Mouse (Mus musculus): Measurements from ENCODE around the gene Dnajc30. TPM values are rescaled to one million over a fixed set of nuclear protein-coding genes. Genes with fewer than 3 reads are reported as not detected.

The Dnajc30 gene
- polyA plus RNA-seq, 1 experiment from 2014 or later: 34.8 TPM

- no peak; the same call in 1 of the 2 replicates for ATAC-seq (ENCODE audit: insufficient number of reproducible peaks, insufficient read depth, low FRiP score, low read depth)
- Histone ChIP-seq H3K4me1 (ENCODE audit: control insufficient read depth, insufficient read depth, low read length) (peaks cover 11% of the 10 kb centered on the region), H3K36me3 (ENCODE audit: control insufficient read depth, insufficient read depth, low read length) (peaks cover 4% of the 10 kb centered on the region; the same call in 1 of the 2 replicates), H3K27me3 (ENCODE audit: control insufficient read depth, insufficient read depth, low read length) (no peaks in the 10 kb centered on the region), H3K4me3 (ENCODE audit: low read depth, low read length) (peak overlapping the region; percentile 90), H3K27ac (ENCODE audit: low read length) (no peak overlapping the region), H3K9me3 (ENCODE audit: control insufficient read depth, low read depth, low read length) (no peaks in the 10 kb centered on the region), H3K4me2 (replicated peaks; ENCODE audit: low read depth, low read length) (peak overlapping the region; percentile 68), H3K9ac (replicated peaks; ENCODE audit: low read depth, low read length) (0 out of 2 replicates have a peak overlapping the region, but pooled peaks have one; percentile 87)
- WGBS: under 1% methylated on average over 11 of the region's 11 CpGs
Measured at GRCm38 (mm10) chr5:135078482-135078810, 14.4 kb downstream of the Dnajc30 start.

GRCm38 (mm10) chr5:135079578-135079977 is 15.6 kb downstream of the Dnajc30 start:
- Histone ChIP-seq H3K4me2 (replicated peaks; ENCODE audit: low read depth, low read length) (no peak overlapping the region), H3K36me3 (ENCODE audit: control insufficient read depth, insufficient read depth, low read length) (peaks cover 3% of the 10 kb centered on the region; the same call in 1 of the 2 replicates), H3K9me3 (ENCODE audit: control insufficient read depth, low read depth, low read length) (no peaks in the 10 kb centered on the region), H3K4me1 (ENCODE audit: control insufficient read depth, insufficient read depth, low read length) (0 out of 2 replicates have a peak, but pooled peaks cover 7% of the 10 kb centered on the region), H3K4me3 (ENCODE audit: low read depth, low read length) (no peak overlapping the region), H3K27ac (ENCODE audit: low read length) (no peak overlapping the region), H3K9ac (replicated peaks; ENCODE audit: low read depth, low read length) (no peak overlapping the region), H3K27me3 (ENCODE audit: control insufficient read depth, insufficient read depth, low read length) (no peaks in the 10 kb centered on the region)
- no peak for ATAC-seq (ENCODE audit: insufficient number of reproducible peaks, insufficient read depth, low FRiP score, low read depth)
- WGBS: 89% methylated on average over 2 of the region's 2 CpGs

- no peaks in the 10 kb centered on the region for H3K27me3 ChIP-seq (ENCODE audit: control insufficient read depth, insufficient read depth, low read length)
- H3K4me3 ChIP-seq (ENCODE audit: low read depth, low read length): no peak overlapping the region
- no peaks in the 10 kb centered on the region for H3K9me3 ChIP-seq (ENCODE audit: control insufficient read depth, low read depth, low read length)
- ATAC-seq (ENCODE audit: insufficient number of reproducible peaks, insufficient read depth, low FRiP score, low read depth): no peak
- H3K4me1 ChIP-seq (ENCODE audit: control insufficient read depth, insufficient read depth, low read length): 0 out of 2 replicates have a peak, but pooled peaks cover 7% of the 10 kb centered on the region
- WGBS: 86% methylated on average over 5 of the region's 5 CpGs
- no peaks in the 10 kb centered on the region for H3K36me3 ChIP-seq (ENCODE audit: control insufficient read depth, insufficient read depth, low read length)
- H3K9ac ChIP-seq (replicated peaks; ENCODE audit: low read depth, low read length): no peak overlapping the region
- H3K4me2 ChIP-seq (replicated peaks; ENCODE audit: low read depth, low read length): no peak overlapping the region
- H3K27ac ChIP-seq (ENCODE audit: low read length): no peak overlapping the region
Measured at GRCm38 (mm10) chr5:135080539-135080938, 16.5 kb downstream of the Dnajc30 start.

GRCm38 (mm10) chr5:135086871-135087270 is 22.9 kb downstream of the Dnajc30 start:
- Histone ChIP-seq H3K27ac (ENCODE audit: low read length) (no peak overlapping the region), H3K4me1 (ENCODE audit: control insufficient read depth, insufficient read depth, low read length) (0 out of 2 replicates have a peak, but pooled peaks cover 4% of the 10 kb centered on the region), H3K4me3 (ENCODE audit: low read depth, low read length) (no peak overlapping the region), H3K4me2 (replicated peaks; ENCODE audit: low read depth, low read length) (no peak overlapping the region), H3K36me3 (ENCODE audit: control insufficient read depth, insufficient read depth, low read length) (no peaks in the 10 kb centered on the region), H3K9ac (replicated peaks; ENCODE audit: low read depth, low read length) (no peak overlapping the region), H3K9me3 (ENCODE audit: control insufficient read depth, low read depth, low read length) (no peaks in the 10 kb centered on the region), H3K27me3 (ENCODE audit: control insufficient read depth, insufficient read depth, low read length) (peaks cover 22% of the 10 kb centered on the region)
- no peak for ATAC-seq (ENCODE audit: insufficient number of reproducible peaks, insufficient read depth, low FRiP score, low read depth)
- 59% methylated on average over 4 of the region's 4 CpGs for WGBS

- no peak for ATAC-seq (ENCODE audit: insufficient number of reproducible peaks, insufficient read depth, low FRiP score, low read depth)
- Histone ChIP-seq H3K9ac (replicated peaks; ENCODE audit: low read depth, low read length) (no peak within 1 kb of the TSS), H3K4me3 (ENCODE audit: low read depth, low read length) (peak within 1 kb of the TSS; percentile 17; the same call in 1 of the 2 replicates)
Measured at GRCm38 (mm10) chr5:135089653-135090052, 25.7 kb downstream of the Dnajc30 start, which contains the start of gene Mlxipl. TSS of gene Mlxipl (plus strand) at chr5:135089890.

GRCm38 (mm10) chr5:135100981-135101380 is 37.0 kb downstream of the Dnajc30 start:
- no peaks in the 10 kb centered on the region for H3K9me3 ChIP-seq (ENCODE audit: control insufficient read depth, low read depth, low read length)
- H3K4me2 ChIP-seq (replicated peaks; ENCODE audit: low read depth, low read length): no peak overlapping the region
- H3K27me3 ChIP-seq (ENCODE audit: control insufficient read depth, insufficient read depth, low read length): 0 out of 2 replicates have a peak, but pooled peaks cover 2% of the 10 kb centered on the region
- no peak overlapping the region for H3K27ac ChIP-seq (ENCODE audit: low read length)
- H3K4me3 ChIP-seq (ENCODE audit: low read depth, low read length): no peak overlapping the region
- H3K9ac ChIP-seq (replicated peaks; ENCODE audit: low read depth, low read length): no peak overlapping the region
- no peaks in the 10 kb centered on the region for H3K36me3 ChIP-seq (ENCODE audit: control insufficient read depth, insufficient read depth, low read length)
- 47% methylated on average over 1 of the region's 1 CpGs for WGBS
- H3K4me1 ChIP-seq (ENCODE audit: control insufficient read depth, insufficient read depth, low read length): no peaks in the 10 kb centered on the region
- no peak for ATAC-seq (ENCODE audit: insufficient number of reproducible peaks, insufficient read depth, low FRiP score, low read depth)

More at GRCm38 (mm10) chr5:135089653-135090052, 25.7 kb downstream of the Dnajc30 start, which contains the start of gene Mlxipl:
- Histone ChIP-seq H3K27me3 (ENCODE audit: control insufficient read depth, insufficient read depth, low read length) (peaks cover 22% of the 10 kb centered on the region), H3K4me1 (ENCODE audit: control insufficient read depth, insufficient read depth, low read length) (0 out of 2 replicates have a peak, but pooled peaks cover 4% of the 10 kb centered on the region), H3K4me2 (replicated peaks; ENCODE audit: low read depth, low read length) (peak within 1 kb of the TSS; percentile 22; the same call in 1 of the 2 replicates), H3K27ac (ENCODE audit: low read length) (no peak within 1 kb of the TSS), H3K36me3 (ENCODE audit: control insufficient read depth, insufficient read depth, low read length) (no peaks in the 10 kb centered on the region), H3K9me3 (ENCODE audit: control insufficient read depth, low read depth, low read length) (no peaks in the 10 kb centered on the region)
- 3% methylated on average over 37 of the region's 39 CpGs for WGBS

GRCm38 (mm10) chr5:135103999-135104660 is 40.1 kb downstream of the Dnajc30 start:
- Histone ChIP-seq H3K27me3 (ENCODE audit: control insufficient read depth, insufficient read depth, low read length) (peaks cover 18% of the 10 kb centered on the region), H3K9ac (replicated peaks; ENCODE audit: low read depth, low read length) (no peak overlapping the region)
- WGBS: 68% methylated on average over 11 of the region's 11 CpGs

GRCm38 (mm10) chr5:135106758-135107256 is 42.8 kb downstream of the Dnajc30 start:
- peak overlapping the region; percentile 15; the same call in 1 of the 2 replicates for H3K9ac ChIP-seq (replicated peaks; ENCODE audit: low read depth, low read length)
- H3K4me2 ChIP-seq (replicated peaks; ENCODE audit: low read depth, low read length): peak overlapping the region; percentile 94
- H3K4me3 ChIP-seq (ENCODE audit: low read depth, low read length): peak overlapping the region; percentile 46
- 0 out of 2 replicates have a peak, but pooled peaks cover 4% of the 10 kb centered on the region for H3K4me1 ChIP-seq (ENCODE audit: control insufficient read depth, insufficient read depth, low read length)
- WGBS: under 1% methylated on average over 48 of the region's 48 CpGs
- ATAC-seq (ENCODE audit: insufficient number of reproducible peaks, insufficient read depth, low FRiP score, low read depth): peak; percentile 84
- H3K27me3 ChIP-seq (ENCODE audit: control insufficient read depth, insufficient read depth, low read length): peaks cover 18% of the 10 kb centered on the region
- no peaks in the 10 kb centered on the region for H3K36me3 ChIP-seq (ENCODE audit: control insufficient read depth, insufficient read depth, low read length)
- no peaks in the 10 kb centered on the region for H3K9me3 ChIP-seq (ENCODE audit: control insufficient read depth, low read depth, low read length)
- H3K27ac ChIP-seq (ENCODE audit: low read length): no peak overlapping the region

More at GRCm38 (mm10) chr5:135103999-135104660, 40.1 kb downstream of the Dnajc30 start:
- no peak overlapping the region for H3K4me2 ChIP-seq (replicated peaks; ENCODE audit: low read depth, low read length)
- no peaks in the 10 kb centered on the region for H3K36me3 ChIP-seq (ENCODE audit: control insufficient read depth, insufficient read depth, low read length)
- no peak overlapping the region for H3K4me3 ChIP-seq (ENCODE audit: low read depth, low read length)
- H3K9me3 ChIP-seq (ENCODE audit: control insufficient read depth, low read depth, low read length): no peaks in the 10 kb centered on the region
- H3K4me1 ChIP-seq (ENCODE audit: control insufficient read depth, insufficient read depth, low read length): 0 out of 2 replicates have a peak, but pooled peaks cover 4% of the 10 kb centered on the region
- no peak overlapping the region for H3K27ac ChIP-seq (ENCODE audit: low read length)
- no peak for ATAC-seq (ENCODE audit: insufficient number of reproducible peaks, insufficient read depth, low FRiP score, low read depth)
